Mouse (Mus musculus) CH12.LX (cell line): ENCODE measurements around the gene Arhgef2. TPM values are rescaled to one million over a fixed set of nuclear protein-coding genes. Genes with fewer than 3 reads are reported as not detected.

Source experiments
- DNase-seq: peaks from one replicate; pipeline ENCODE4 v3.0.0-alpha.2; 2013; ENCODE audit errors: extremely low read depth
- H3K27ac ChIP-seq: 2 replicates; pipeline ENCODE4 v1.5.1; 2012; ENCODE audit warnings: low read depth, mild to moderate bottlenecking, control low read depth, moderate library complexity; ENCODE audit not compliant: insufficient read depth
- H3K27me3 ChIP-seq: replicated peaks from 2 replicates; pipeline ENCODE3; 2012; ENCODE audit warnings: inconsistent platforms
- H3K36me3 ChIP-seq, 2 experiments: replicated peaks in 1 of 2; 2 replicates each; pipeline versions ENCODE3 to v1.6.1; 2012; ENCODE audit warnings: inconsistent platforms in 1 of 2, low read length in 1 of 2, mild to moderate bottlenecking in 1 of 2, mixed read lengths in 1 of 2, moderate library complexity in 1 of 2; ENCODE audit not compliant: control insufficient read depth in 1 of 2, insufficient read depth in 1 of 2
- H3K4me1 ChIP-seq, 2 experiments: 2 replicates each; pipeline ENCODE4 v1.6.1; 2012; ENCODE audit warnings: inconsistent platforms in 1 of 2, moderate library complexity in 1 of 2; ENCODE audit not compliant: insufficient read depth in 2 of 2, control insufficient read depth in 1 of 2
- H3K4me2 ChIP-seq: 2 replicates; pipeline ENCODE4 v1.6.1; 2012; ENCODE audit warnings: low read depth, mild to moderate bottlenecking, control low read depth; ENCODE audit not compliant: poor library complexity, insufficient read depth, severe bottlenecking
- H3K4me3 ChIP-seq, 3 experiments: fragments of 150-350 bp in 1 of 3; sonication (generic) in 1 of 3; replicated peaks in 1 of 3; 2 replicates each; pipeline versions ENCODE3 to v1.5.1; 2011 to 2012; ENCODE audit warnings: low read depth in 2 of 3, low read length in 2 of 3, mild to moderate bottlenecking in 2 of 3, moderate library complexity in 2 of 3, control low read depth in 1 of 3, improper control_type of control experiment in 1 of 3, inconsistent platforms in 1 of 3, mixed read lengths in 1 of 3; ENCODE audit not compliant: poor library complexity in 1 of 3
- H3K79me2 ChIP-seq: replicated peaks from 2 replicates; pipeline ENCODE4 v1.6.1; 2012; ENCODE audit warnings: mild to moderate bottlenecking, moderate library complexity; ENCODE audit not compliant: control insufficient read depth, poor library complexity, insufficient read depth, severe bottlenecking; ENCODE audit errors: extremely low read depth
- H3K9ac ChIP-seq: 2 replicates; pipeline ENCODE4 v1.6.1; 2012; ENCODE audit warnings: low read depth, mild to moderate bottlenecking, control low read depth, moderate library complexity; ENCODE audit not compliant: insufficient read depth
- H3K9me3 ChIP-seq: replicated peaks from 2 replicates; pipeline ENCODE3; 2012; ENCODE audit warnings: low read length, inconsistent platforms, mixed read lengths
- CHD1 ChIP-seq: IDR thresholded peaks from 2 replicates; pipeline ENCODE4 v1.6.1; 2012; ENCODE audit warnings: low read depth, low read length, improper control_type of control experiment, inconsistent platforms
- CHD2 ChIP-seq: IDR thresholded peaks from 2 replicates; pipeline ENCODE4 v1.6.1; 2011; ENCODE audit warnings: low read length, improper control_type of control experiment
- E2F4 ChIP-seq: IDR thresholded peaks from 2 replicates; pipeline ENCODE4 v1.6.1; 2011; ENCODE audit warnings: low read depth, low read length, improper control_type of control experiment; ENCODE audit not compliant: insufficient replicate concordance
- ELF1 ChIP-seq: IDR thresholded peaks from 2 replicates; pipeline ENCODE4 v1.6.1; 2014; ENCODE audit warnings: low read depth, mild to moderate bottlenecking, inconsistent platforms, low read length, improper control_type of control experiment
- EP300 ChIP-seq: IDR thresholded peaks from 2 replicates; pipeline ENCODE4 v1.6.1; 2011; ENCODE audit warnings: low read length, improper control_type of control experiment
- JUN ChIP-seq: IDR thresholded peaks from 2 replicates; pipeline ENCODE4 v1.6.1; 2011; ENCODE audit warnings: low read depth, mild to moderate bottlenecking, low read length, improper control_type of control experiment, moderate library complexity; ENCODE audit not compliant: insufficient read depth
- JUND ChIP-seq: conservative IDR thresholded peaks from 2 replicates; pipeline ENCODE4 v1.6.1; 2011; ENCODE audit warnings: low read depth, low read length, improper control_type of control experiment
- MAFK ChIP-seq: IDR thresholded peaks from 2 replicates; pipeline ENCODE4 v1.6.1; 2011; ENCODE audit warnings: low read length, improper control_type of control experiment; ENCODE audit not compliant: insufficient replicate concordance
- MAX ChIP-seq: IDR thresholded peaks from 2 replicates; pipeline ENCODE4 v1.6.1; 2011; ENCODE audit warnings: low read length, improper control_type of control experiment
- MEF2A ChIP-seq: IDR thresholded peaks from 2 replicates; pipeline ENCODE4 v1.6.1; 2014; ENCODE audit warnings: low read depth, mild to moderate bottlenecking, inconsistent platforms, low read length, improper control_type of control experiment, borderline replicate concordance
- MXI1 ChIP-seq: IDR thresholded peaks from 2 replicates; pipeline ENCODE4 v1.6.1; 2011; ENCODE audit warnings: mild to moderate bottlenecking, low read depth, low read length, improper control_type of control experiment
- NELFE ChIP-seq: IDR thresholded peaks from 2 replicates; pipeline ENCODE4 v1.6.1; 2011; ENCODE audit warnings: low read depth, low read length, improper control_type of control experiment
- NRF1 ChIP-seq: IDR thresholded peaks from 2 replicates; pipeline ENCODE4 v1.6.1; 2014; ENCODE audit warnings: low read depth, mild to moderate bottlenecking, inconsistent platforms, low read length, improper control_type of control experiment, moderate library complexity
- POLR2AphosphoS2 ChIP-seq: IDR thresholded peaks from 2 replicates; pipeline ENCODE4 v1.6.1; 2011; ENCODE audit warnings: low read depth, low read length, improper control_type of control experiment
- RCOR1 ChIP-seq: conservative IDR thresholded peaks from 2 replicates; pipeline ENCODE4 v1.6.1; 2012; ENCODE audit warnings: low read depth, mild to moderate bottlenecking, inconsistent platforms, low read length, improper control_type of control experiment
- SIN3A ChIP-seq: IDR thresholded peaks from 2 replicates; pipeline ENCODE4 v1.6.1; 2012; ENCODE audit warnings: low read length, improper control_type of control experiment, inconsistent platforms
- SMC3 ChIP-seq: IDR thresholded peaks from 2 replicates; pipeline ENCODE4 v1.6.1; 2011; ENCODE audit warnings: low read depth, low read length, improper control_type of control experiment
- TCF12 ChIP-seq: IDR thresholded peaks from 2 replicates; pipeline ENCODE4 v1.6.1; 2014; ENCODE audit warnings: low read depth, mild to moderate bottlenecking, inconsistent platforms, low read length, improper control_type of control experiment
- ZKSCAN1 ChIP-seq: IDR thresholded peaks from 2 replicates; pipeline ENCODE4 v1.6.1; 2012; ENCODE audit warnings: low read depth, inconsistent platforms, low read length, improper control_type of control experiment, borderline replicate concordance
- ZMIZ1 ChIP-seq: IDR thresholded peaks from 2 replicates; pipeline ENCODE4 v1.6.1; 2012; ENCODE audit warnings: low read depth, mild to moderate bottlenecking, inconsistent platforms, low read length, improper control_type of control experiment
- dilution Hi-C: fragments of 300-500 bp; cut with MboI; formaldehyde crosslinking; loops from 2 replicates; pipeline ENCODE4 v1.14.3; 2020; ENCODE audit warnings: low sequenced_read_pairs; ENCODE audit not compliant: extremely low pct_unique_long_range_greater_than_20kb, extremely low pct_ligation_motif_present
- in situ Hi-C: fragments of 300-500 bp; cut with MboI; formaldehyde crosslinking; loops from 3 replicates; pipeline ENCODE4 v1.14.3; 2019; ENCODE audit warnings: low sequenced_read_pairs, low pct_ligation_motif_present, low pct_unique_long_range_greater_than_20kb, mixed read lengths
- polyA plus RNA-seq: library from polyadenylated mRNA; unstranded; fragments of >175 nt; gene quantifications from 2 replicates; pipeline ENCODE4 v1.2.1, GENCODE M21; 2012; ENCODE audit warnings: low read depth; ENCODE audit not compliant: insufficient read length
- total RNA-seq, 2 experiments: library from RNA; depleted of rRNA; stranded (reverse); fragments of 300-350 nt in 1 of 2; fragments of >200 nt in 1 of 2; gene quantifications; 2 replicates each; pipeline ENCODE4 v1.2.3; 2012 to 2014

Gene Arhgef2
- total and polyA plus RNA-seq, 3 experiments, result 18.5 to 43.9 (median 43.1) TPM

DNA sequence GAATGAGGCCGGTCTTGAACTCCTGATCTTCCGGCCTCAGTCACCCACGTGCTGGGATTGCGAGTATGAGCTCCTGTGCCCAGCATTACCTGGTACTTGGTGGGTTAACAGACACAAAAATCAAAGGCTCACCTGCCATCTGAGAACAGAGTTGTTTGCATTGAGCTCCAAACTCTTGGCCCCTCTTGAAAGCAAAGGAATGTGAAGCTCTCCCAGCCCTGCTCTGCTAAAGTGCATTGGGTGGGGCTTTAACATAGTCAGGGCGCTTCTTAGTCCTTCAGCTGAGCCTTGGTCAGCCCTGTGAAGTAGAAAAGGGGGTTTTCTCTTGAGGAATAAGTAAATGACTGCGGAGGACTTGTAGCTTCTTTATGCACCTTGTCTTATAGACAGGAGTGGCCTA lies 20.0 kb upstream of the Arhgef2 start:
- H3K4me2 ChIP-seq, result no peak overlapping the region
- in situ Hi-C loops, result no loop called here
- H3K27me3 ChIP-seq, result no peaks in the 10 kb centered on the region
- no peak overlapping the region for H3K4me3 ChIP-seq
- H3K4me1 ChIP-seq, result peaks cover 2 to 12% of the 10 kb centered on the region in 2 experiments; a peak in 2 of 4 replicates
- TF ChIP-seq TCF12, result no peak
- TF ChIP-seq MXI1, result no peak
- no peak for TF ChIP-seq NRF1
- no peak for TF ChIP-seq MAX
- no peak for TF ChIP-seq POLR2AphosphoS2
- TF ChIP-seq MAFK, result no peak
- no peak for TF ChIP-seq E2F4
- no peak for TF ChIP-seq ZMIZ1
- no peak for TF ChIP-seq JUND
- TF ChIP-seq JUN, result no peak
- TF ChIP-seq SMC3, result no peak
- TF ChIP-seq MEF2A, result no peak
- TF ChIP-seq SIN3A, result no peak
- TF ChIP-seq RCOR1, result no peak
- dilution Hi-C loops, result no loop called here
- H3K36me3 ChIP-seq, result peaks cover 46 to 73% of the 10 kb centered on the region in 2 experiments
- no peak overlapping the region for H3K27ac ChIP-seq
- DNase-seq, result no peak
- no peak overlapping the region for H3K9ac ChIP-seq
- no peaks in the 10 kb centered on the region for H3K9me3 ChIP-seq
- peaks cover 12% of the 10 kb centered on the region for H3K79me2 ChIP-seq

DNA sequence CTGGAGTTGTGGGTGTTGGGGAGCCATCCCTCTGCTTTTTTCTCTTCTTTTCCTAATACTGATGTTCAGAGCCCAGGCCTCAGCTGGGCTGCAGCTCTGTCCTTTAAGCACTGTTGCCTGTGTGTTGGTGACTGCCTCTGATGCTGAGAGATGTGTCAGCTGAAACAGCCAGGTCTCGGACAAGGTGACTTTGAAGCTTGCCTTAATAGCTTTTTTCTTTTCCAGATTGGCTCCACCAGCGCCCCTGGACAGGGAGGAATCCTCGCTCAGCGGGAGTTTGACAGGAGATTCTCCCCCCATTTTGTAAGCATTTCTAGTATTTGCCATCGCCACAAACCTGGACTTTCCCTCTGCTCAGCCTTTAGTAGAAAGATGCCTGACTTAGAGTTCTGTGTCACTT lies 19.1 kb upstream of the Arhgef2 start:
- dilution Hi-C loops, result no loop called here
- Histone ChIP-seq H3K36me3 (peaks cover 41 to 76% of the 10 kb centered on the region in 2 experiments), H3K27me3 (no peaks in the 10 kb centered on the region), H3K4me1 (peaks cover 2 to 9% of the 10 kb centered on the region in 2 experiments; a peak in 1 of 4 replicates), H3K27ac (no peak overlapping the region), H3K4me2 (no peak overlapping the region), H3K9ac (no peak overlapping the region), H3K4me3 (no peak overlapping the region), H3K9me3 (no peaks in the 10 kb centered on the region), H3K79me2 (peaks cover 7% of the 10 kb centered on the region)
- no peak for DNase-seq
- no peak for TF ChIP-seq JUND
- TF ChIP-seq NELFE, result no peak
- TF ChIP-seq ZKSCAN1, result no peak
- TF ChIP-seq CHD2, result no peak
- TF ChIP-seq TCF12, result no peak
- TF ChIP-seq JUN, result no peak
- TF ChIP-seq ELF1, result no peak
- TF ChIP-seq EP300, result no peak
- no peak for TF ChIP-seq CHD1
- no peak for TF ChIP-seq SMC3
- in situ Hi-C loops, result no loop called here
